Mouse (Mus musculus): Measurements from ENCODE around the gene Gstm5. TPM values are rescaled to one million over a fixed set of nuclear protein-coding genes. Genes with fewer than 3 reads are reported as not detected.
"Not testable (repeated sequence)": the region's sequence is repeated elsewhere in the genome, so short reads cannot be mapped to it uniquely, and the experiment has no call there.

The Gstm5 gene
- polyA plus RNA-seq, 1 experiment from 2014 or later, result 146 TPM

DNA sequence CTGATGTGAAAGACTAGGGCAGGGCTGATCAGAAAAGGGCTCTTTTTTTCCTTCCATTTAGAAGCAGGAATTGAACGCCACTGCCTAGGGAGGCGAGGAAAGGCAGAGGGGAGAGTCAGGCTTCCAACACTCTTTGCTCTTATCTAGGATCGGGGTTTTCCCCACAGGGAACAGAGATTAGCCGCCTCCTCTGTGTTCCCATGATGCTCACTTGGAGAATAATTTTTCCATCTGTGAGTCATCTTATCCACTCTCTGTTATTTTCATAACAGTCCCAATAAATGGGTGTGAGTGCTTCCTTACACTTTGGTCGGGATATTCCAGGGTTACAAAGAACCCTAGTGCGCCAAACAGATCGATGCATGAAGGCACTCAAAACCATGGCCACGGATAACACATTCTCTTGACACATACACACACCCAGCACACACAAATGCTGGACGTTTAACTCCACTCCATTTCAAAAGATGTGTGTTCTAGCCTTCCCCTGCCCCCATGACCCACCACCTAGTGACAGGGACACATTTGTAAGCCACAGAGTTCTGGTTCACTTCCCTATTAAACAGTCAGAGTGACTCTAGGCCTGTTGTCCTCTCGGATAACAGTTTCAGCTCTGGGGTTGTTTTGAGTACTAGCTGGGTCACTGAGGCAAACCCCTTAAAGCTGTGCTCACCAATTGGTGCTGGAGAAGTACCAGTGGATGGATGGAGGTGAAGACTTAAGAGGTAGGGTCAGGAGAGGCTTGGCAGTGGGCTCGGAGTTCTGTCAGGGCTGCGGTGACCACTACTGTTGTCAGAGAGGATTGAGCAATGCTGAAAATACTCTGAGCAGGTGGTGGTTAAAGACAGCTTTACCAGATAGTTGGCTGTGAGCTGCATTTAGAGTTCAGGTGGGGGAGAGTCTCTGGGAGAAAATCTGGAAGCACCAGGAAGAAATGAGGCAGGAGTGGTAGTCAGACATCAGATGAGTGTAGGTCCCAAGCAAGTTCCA lies 17.6 kb upstream of the Gstm5 start:
- Histone ChIP-seq H3K9me3 (no peaks in the 10 kb centered on the region), H3K27me3 (ENCODE audit: insufficient read depth, poor library complexity, severe bottlenecking) (peaks cover 3% of the 10 kb centered on the region; the same call in 1 of the 2 replicates), H3K4me1 (peaks cover 11% of the 10 kb centered on the region; the same call in 1 of the 2 replicates), H3K27ac (peak overlapping the region; percentile 16; the same call in 1 of the 2 replicates), H3K4me3 (no peak overlapping the region), H3K36me3 (no peaks in the 10 kb centered on the region)
- 70% methylated on average over 12 of the region's 12 CpGs for WGBS
- DNase-seq (ENCODE audit: low spot score), result no peak

DNA sequence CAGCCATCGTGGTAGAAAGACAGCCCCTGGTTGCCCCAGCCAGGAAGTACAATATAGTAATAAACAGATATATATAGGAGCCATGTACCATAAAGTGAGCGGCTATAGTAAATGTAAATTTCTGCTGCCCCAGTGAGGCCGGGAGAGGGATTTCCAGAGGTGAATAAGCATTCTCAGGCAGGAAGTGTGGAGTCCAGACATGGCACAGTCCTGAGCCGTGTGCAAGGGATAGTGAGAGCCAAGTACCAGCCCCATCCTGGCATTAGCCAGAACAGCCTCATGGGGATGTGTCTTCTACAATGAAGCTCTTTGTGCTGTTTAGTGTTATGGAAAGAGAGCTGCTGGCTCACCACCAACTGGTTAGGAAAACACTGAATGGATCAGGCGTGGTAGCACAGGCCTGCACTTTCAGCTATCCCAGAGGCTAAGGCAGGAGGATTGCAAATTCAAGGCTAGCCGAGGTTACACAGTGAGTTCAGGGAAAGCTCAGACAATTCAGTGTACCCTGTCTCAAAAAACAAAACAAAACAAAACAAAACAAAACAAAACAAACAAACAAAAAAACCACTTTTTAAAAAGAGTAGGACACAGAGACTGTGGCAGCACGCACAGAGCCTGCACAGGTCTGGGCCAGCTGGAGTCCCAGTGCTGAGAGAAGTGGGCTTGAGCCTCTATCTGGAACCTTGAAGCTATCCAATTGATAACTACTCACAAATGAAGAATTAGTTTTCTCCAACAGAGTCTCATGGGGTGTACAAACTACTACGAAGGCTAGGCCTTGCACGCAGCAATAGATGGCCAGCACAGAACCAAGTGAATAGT lies 7.7 kb upstream of the Gstm5 start:
- Histone ChIP-seq H3K4me3 (no peak overlapping the region), H3K27me3 (ENCODE audit: insufficient read depth, poor library complexity, severe bottlenecking) (no peaks in the 10 kb centered on the region), H3K36me3 (no peaks in the 10 kb centered on the region), H3K4me1 (no peaks in the 10 kb centered on the region), H3K9me3 (no peaks in the 10 kb centered on the region), H3K27ac (no peak overlapping the region)
- DNase-seq (ENCODE audit: low spot score), result no peak
- 82% methylated on average over 9 of the region's 9 CpGs for WGBS

DNA sequence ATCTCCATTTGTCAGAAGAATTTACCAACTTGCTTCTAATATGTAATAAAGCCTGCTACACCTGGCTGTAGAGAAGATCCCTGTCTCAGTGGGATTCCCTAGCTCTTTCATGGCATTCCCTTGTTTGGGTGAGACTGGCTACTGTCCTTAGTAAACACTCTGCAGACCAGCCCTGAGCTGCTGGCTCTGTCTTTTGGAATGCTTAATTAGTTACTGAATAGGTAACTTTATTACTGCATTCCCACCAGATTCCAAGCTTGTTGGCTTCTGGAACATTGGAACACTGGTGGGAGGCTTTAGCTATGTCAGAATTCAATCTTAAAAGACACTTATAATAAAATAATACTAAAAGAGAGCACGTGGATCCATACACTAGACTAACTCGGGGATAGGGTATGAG lies 6.4 kb upstream of the Gstm5 start:
- 82% methylated on average over 2 of the region's 2 CpGs for WGBS
- not testable (repeated sequence) for H3K4me3 ChIP-seq; H3K9me3 ChIP-seq; H3K4me1 ChIP-seq; H3K27me3 ChIP-seq (ENCODE audit: insufficient read depth, poor library complexity, severe bottlenecking); H3K27ac ChIP-seq; H3K36me3 ChIP-seq; DNase-seq (ENCODE audit: low spot score)

DNA sequence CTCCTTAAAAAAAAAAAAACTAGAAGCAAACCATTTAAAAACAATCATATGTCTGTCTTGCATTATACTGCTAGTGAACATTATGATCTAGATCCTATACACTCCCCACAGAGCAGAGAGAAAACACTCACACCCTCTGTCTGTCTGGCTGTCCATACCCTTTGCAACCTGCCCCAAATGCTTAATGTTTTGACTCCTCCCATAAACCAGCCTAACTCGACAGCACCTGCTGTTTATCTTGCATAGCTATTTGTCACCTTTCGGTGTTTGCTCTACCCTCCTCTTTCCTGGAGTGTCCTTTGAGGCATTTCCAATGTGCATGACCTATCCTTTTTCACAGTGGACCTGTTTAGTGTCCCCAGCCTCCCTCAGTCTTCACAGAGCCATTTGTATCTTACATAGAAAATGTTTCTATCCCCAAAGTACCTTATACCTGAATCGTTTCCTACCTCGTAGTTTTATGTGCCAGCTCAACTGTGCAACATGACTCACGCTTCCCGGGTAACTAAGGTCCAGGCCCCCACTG lies 364 bp upstream of the Gstm5 start:
- H3K36me3 ChIP-seq, result peaks cover 17% of the 10 kb centered on the region
- no peak for DNase-seq (ENCODE audit: low spot score)
- peak overlapping the region; percentile 85 for H3K4me3 ChIP-seq
- peak overlapping the region; percentile 93 for H3K27ac ChIP-seq
- no peaks in the 10 kb centered on the region for H3K27me3 ChIP-seq (ENCODE audit: insufficient read depth, poor library complexity, severe bottlenecking)
- no peaks in the 10 kb centered on the region for H3K9me3 ChIP-seq
- 7% methylated on average over 6 of the region's 6 CpGs for WGBS
- peaks cover 14% of the 10 kb centered on the region for H3K4me1 ChIP-seq

DNA sequence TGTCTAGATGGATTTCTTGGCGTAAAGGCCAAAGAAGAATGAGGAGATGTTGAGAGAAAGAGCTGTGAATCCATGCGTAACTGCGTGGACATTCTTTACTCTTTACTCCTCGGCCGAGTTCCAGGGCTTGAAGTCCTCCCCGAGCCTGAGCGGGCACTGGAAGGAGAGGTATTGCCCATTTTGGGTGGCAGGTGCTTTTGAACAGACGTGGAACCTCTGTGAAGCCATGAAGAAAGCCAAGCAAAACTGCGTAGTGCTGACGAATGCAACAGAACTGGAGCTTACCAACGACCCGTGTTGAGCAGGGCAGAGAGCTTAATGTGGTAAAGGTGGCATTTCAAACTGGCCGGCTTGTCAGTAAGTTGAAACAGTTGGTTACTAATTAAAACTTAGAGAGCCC lies 3.1 kb downstream of the Gstm5 start:
- no peak overlapping the region for H3K27ac ChIP-seq
- peaks cover 19% of the 10 kb centered on the region for H3K4me1 ChIP-seq
- no peaks in the 10 kb centered on the region for H3K27me3 ChIP-seq (ENCODE audit: insufficient read depth, poor library complexity, severe bottlenecking)
- DNase-seq (ENCODE audit: low spot score), result no peak
- WGBS, result 91% methylated on average over 13 of the region's 13 CpGs
- H3K9me3 ChIP-seq, result no peaks in the 10 kb centered on the region
- no peak overlapping the region for H3K4me3 ChIP-seq
- peaks cover 17% of the 10 kb centered on the region for H3K36me3 ChIP-seq

DNA sequence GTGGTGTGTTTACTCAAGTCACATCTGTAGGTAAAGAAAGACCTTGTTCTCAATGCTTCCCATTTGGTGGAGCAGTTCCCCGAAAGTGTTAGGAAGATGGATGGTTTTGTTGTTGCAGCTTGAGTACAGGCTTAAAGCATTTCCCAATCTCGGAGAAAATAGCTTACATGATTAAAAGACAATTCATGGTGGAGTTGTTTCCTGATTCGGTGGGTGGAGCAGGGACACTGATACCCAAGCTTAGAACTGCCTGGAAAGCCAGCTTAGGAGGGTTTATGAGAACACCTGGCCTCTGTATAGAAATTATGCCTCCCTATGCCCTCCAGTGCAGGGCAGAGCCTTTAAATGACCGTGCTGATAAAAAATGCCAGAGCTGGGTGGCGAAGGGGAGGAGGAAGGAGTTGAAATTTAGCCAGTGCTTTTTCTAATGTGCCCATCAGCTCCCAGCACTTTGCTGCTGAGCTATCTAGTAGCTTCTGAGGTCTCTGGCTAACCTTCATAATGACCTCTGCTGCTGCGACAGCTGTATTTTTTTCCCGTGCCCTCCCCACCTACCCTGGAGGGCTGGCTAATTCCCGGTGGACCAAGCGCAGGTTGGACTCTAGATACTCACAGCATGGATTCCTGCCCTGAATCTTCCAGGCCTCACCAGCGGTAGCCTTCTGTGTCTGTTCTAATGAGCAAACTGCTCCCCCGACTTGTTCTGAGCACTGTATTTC lies 5.5 kb downstream of the Gstm5 start:
- Histone ChIP-seq H3K27ac (0 out of 2 replicates have a peak overlapping the region, but pooled peaks have one; percentile 16), H3K4me3 (no peak overlapping the region)
- WGBS, result 58% methylated on average over 11 of the region's 11 CpGs

DNA sequence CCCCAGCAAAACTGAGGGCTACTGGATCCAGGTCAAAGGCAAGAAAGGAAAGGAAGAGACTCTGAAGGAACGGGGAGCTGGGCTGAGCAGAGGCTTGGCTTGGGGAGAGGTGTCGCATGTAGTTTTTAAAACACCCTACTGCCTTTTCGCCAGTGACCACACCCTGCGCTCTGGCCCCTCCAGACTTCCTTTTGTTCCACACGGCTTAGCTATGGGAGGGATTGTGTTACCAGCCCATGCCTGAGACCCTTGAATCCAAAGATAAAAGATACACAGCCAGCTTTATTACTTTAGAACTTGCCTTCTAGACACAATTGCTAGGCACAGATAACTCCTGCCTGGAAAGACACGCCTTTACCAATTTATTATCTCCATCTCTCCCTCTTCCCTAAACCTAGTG lies 10.3 kb downstream of the Gstm5 start:
- H3K4me3 ChIP-seq, result no peak overlapping the region
- no peak overlapping the region for H3K27ac ChIP-seq
- DNase-seq (ENCODE audit: low spot score), result no peak

More for the DNA sequence above, 5.5 kb downstream of the Gstm5 start:
- Histone ChIP-seq H3K36me3 (peaks cover 17% of the 10 kb centered on the region), H3K9me3 (no peaks in the 10 kb centered on the region), H3K4me1 (peaks cover 11% of the 10 kb centered on the region; the same call in 1 of the 2 replicates), H3K27me3 (ENCODE audit: insufficient read depth, poor library complexity, severe bottlenecking) (0 out of 2 replicates have a peak, but pooled peaks cover 5% of the 10 kb centered on the region)
- no peak for DNase-seq (ENCODE audit: low spot score)

DNA sequence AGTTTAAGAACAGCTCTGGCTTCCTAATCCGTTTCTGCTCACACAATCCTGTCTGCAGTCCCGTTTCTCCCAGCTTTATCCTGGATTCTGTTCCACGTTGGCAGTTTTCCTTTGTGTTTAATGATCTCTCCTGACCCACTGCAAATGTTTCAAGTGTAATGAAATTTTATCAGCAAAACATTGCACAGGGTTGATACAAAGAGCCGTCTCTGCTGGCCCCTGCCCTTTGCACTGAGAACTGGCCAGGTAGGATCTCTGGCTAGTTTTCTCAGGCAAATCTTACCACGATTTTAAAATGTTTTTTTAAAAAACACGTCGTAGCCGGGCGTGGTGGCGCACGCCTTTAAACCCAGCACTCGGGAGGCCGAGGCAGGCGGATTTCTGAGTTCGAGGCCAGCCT lies 21.1 kb downstream of the Gstm5 start:
- WGBS, result 79% methylated on average over 15 of the region's 15 CpGs
- H3K27me3 ChIP-seq (ENCODE audit: insufficient read depth, poor library complexity, severe bottlenecking), result peaks cover 11% of the 10 kb centered on the region; the same call in 1 of the 2 replicates
- H3K36me3 ChIP-seq, result no peaks in the 10 kb centered on the region
- H3K4me3 ChIP-seq, result no peak overlapping the region
- no peak overlapping the region for H3K27ac ChIP-seq
- peaks cover 1% of the 10 kb centered on the region; the same call in 1 of the 2 replicates for H3K4me1 ChIP-seq
- no peaks in the 10 kb centered on the region for H3K9me3 ChIP-seq
- peak; percentile 50 for DNase-seq (ENCODE audit: low spot score)

More for the DNA sequence above, 10.3 kb downstream of the Gstm5 start:
- WGBS, result 44% methylated on average over 6 of the region's 6 CpGs
- H3K27me3 ChIP-seq (ENCODE audit: insufficient read depth, poor library complexity, severe bottlenecking), result peaks cover 12% of the 10 kb centered on the region; the same call in 1 of the 2 replicates
- H3K9me3 ChIP-seq, result no peaks in the 10 kb centered on the region
- H3K4me1 ChIP-seq, result peaks cover 7% of the 10 kb centered on the region
- no peaks in the 10 kb centered on the region for H3K36me3 ChIP-seq

DNA sequence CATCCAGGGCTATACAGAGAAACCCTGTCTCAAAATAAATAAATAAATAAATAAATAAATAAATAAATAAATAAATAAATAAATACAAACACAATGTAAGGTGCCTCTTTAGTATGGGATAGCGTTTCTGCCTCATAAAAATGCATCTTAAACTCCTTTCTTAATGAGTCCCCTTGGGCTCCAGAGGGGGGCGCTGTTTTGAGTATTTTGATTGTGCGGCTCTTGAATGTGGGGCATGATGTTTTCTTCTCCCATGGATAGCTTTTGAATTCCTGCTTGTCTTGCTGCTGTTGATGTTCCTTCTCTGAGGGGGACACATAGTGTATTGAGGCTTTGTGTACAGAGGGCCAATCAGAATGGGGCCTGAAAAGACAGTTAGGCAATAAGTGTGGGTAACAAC lies 21.5 kb downstream of the Gstm5 start:
- no peaks in the 10 kb centered on the region for H3K9me3 ChIP-seq
- no peak for DNase-seq (ENCODE audit: low spot score)
- peaks cover 11% of the 10 kb centered on the region; the same call in 1 of the 2 replicates for H3K27me3 ChIP-seq (ENCODE audit: insufficient read depth, poor library complexity, severe bottlenecking)
- H3K4me1 ChIP-seq, result no peaks in the 10 kb centered on the region
- 72% methylated on average over 3 of the region's 3 CpGs for WGBS
- H3K36me3 ChIP-seq, result no peaks in the 10 kb centered on the region
- no peak overlapping the region for H3K27ac ChIP-seq
- H3K4me3 ChIP-seq, result no peak overlapping the region

DNA sequence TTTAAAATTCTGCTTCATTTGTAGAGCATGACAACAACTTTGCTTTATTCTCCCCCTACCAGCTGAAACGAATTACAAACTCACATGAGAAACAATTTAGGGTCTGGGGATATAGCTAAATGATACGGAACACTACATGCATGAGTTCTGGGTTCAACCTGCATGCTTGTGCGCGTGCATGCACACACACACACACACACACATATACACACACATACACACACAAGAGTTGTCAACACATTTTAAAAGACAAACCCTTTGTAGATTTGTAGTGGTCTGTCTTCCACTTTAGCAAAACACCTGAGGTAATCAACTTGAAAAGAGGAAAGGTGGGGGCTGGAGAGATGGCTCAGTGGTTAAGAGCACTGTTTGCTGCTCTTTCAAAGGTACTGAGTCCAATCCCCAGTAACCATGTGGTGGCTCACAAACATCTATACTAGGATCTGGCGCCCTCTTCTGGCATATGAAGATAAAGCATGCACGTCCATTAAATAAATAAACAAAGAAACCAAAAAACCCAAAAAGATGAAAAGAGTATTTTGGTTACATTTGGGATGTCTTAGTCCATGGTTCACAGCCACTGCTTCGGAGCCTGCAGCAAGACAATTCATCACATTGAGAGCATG lies 22.3 kb downstream of the Gstm5 start:
- no peak for DNase-seq (ENCODE audit: low spot score)
- WGBS, result 56% methylated on average over 7 of the region's 7 CpGs
- H3K9me3 ChIP-seq, result no peaks in the 10 kb centered on the region
- H3K36me3 ChIP-seq, result no peaks in the 10 kb centered on the region
- H3K4me1 ChIP-seq, result no peaks in the 10 kb centered on the region
- H3K4me3 ChIP-seq, result no peak overlapping the region
- H3K27ac ChIP-seq, result no peak overlapping the region
- H3K27me3 ChIP-seq (ENCODE audit: insufficient read depth, poor library complexity, severe bottlenecking), result peaks cover 11% of the 10 kb centered on the region; the same call in 1 of the 2 replicates

DNA sequence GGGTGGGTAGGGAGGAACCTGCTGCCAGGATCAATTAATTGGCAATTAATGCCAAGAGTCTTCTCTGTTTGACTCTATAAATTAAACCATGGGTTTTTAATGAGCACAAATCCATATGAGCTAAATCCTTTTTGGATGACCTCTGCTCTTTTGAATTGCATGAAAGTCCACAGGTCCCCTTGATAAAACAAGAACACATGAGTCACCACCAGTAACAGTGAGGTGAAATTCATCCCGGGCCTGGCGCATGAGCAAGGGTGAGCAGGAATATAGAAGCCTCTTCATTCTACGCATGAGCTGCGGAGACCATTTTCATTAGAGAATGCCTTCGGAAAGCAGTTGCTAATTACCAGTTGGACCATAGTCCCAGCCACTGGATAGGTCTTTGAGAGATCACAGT lies 24.7 kb downstream of the Gstm5 start:
- Histone ChIP-seq H3K4me1 (no peaks in the 10 kb centered on the region), H3K27ac (no peak overlapping the region), H3K4me3 (no peak overlapping the region), H3K27me3 (ENCODE audit: insufficient read depth, poor library complexity, severe bottlenecking) (peaks cover 11% of the 10 kb centered on the region; the same call in 1 of the 2 replicates), H3K36me3 (no peaks in the 10 kb centered on the region), H3K9me3 (no peaks in the 10 kb centered on the region)
- no peak for DNase-seq (ENCODE audit: low spot score)
- 90% methylated on average over 5 of the region's 5 CpGs for WGBS

DNA sequence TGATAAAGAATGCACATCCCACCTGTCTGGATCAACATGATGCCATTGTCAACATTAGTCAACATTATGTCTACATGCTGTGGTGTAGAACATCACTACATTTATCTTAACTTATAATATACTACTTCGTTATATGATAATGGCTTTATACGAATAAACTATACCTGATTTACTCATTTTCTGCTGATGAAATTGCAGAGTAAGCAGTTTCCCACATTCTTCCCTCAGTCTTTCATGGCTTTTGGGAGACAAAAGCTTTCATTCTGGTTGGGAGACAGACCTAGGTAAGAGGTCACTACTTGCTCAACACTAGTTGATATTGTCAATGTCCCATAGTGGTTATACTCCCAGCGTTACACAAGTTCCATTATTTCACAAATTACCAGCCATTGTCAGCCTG lies 29.7 kb downstream of the Gstm5 start:
- Histone ChIP-seq H3K27ac (no peak overlapping the region), H3K4me1 (no peaks in the 10 kb centered on the region), H3K9me3 (no peaks in the 10 kb centered on the region), H3K4me3 (no peak overlapping the region), H3K36me3 (no peaks in the 10 kb centered on the region), H3K27me3 (ENCODE audit: insufficient read depth, poor library complexity, severe bottlenecking) (peaks cover 3% of the 10 kb centered on the region; the same call in 1 of the 2 replicates)
- no peak for DNase-seq (ENCODE audit: low spot score)
- WGBS, result 85% methylated on average over 3 of the region's 3 CpGs

Data from heart, embryonic 10.5 days (tissue).